Comparison of ENCODE assay signal across 18 mouse cellular contexts in genomic region chr1:88240579-88240978, GRCm38 (mm10). TPM values are rescaled to one million over a fixed set of nuclear protein-coding genes. Genes with fewer than 3 reads are reported as not detected.
DNase-seq lines count a peak whose midpoint lies in the region; ATAC-seq lines count a peak whose summit lies in the region.
"Had no signal": no experiment of that assay in that cellular context is flagged by ENCODE, and none has a peak within 500 bp of the region (broad histone marks: within the 10 kb centered on the region; RNA-seq: fewer than 3 reads in every experiment).

No protein-coding gene starts in this region.

- no peak overlapping the region for H3K9ac ChIP-seq in forebrain, embryonic 15.5 days (replicated peaks)
- no peak overlapping the region for H3K9ac ChIP-seq in forebrain, embryonic 13.5 days
- H3K9ac ChIP-seq in liver, embryonic 12.5 days: no peak overlapping the region
- no peak overlapping the region for H3K9ac ChIP-seq in liver, embryonic 11.5 days (ENCODE audit: low read depth, low read length)
- H3K9ac ChIP-seq: embryonic facial prominence, embryonic 15.5 days; hindbrain, embryonic 15.5 days; limb, embryonic 15.5 days had no signal

- no peaks in the 10 kb centered on the region for H3K4me1 ChIP-seq in forebrain, embryonic 15.5 days
- H3K4me1 ChIP-seq in forebrain, embryonic 13.5 days: no peaks in the 10 kb centered on the region
- H3K4me1 ChIP-seq in liver, embryonic 12.5 days: no peaks in the 10 kb centered on the region
- no peaks in the 10 kb centered on the region for H3K4me1 ChIP-seq in liver, embryonic 11.5 days (replicated peaks; ENCODE audit: control insufficient read depth, insufficient read depth, low read length)
- H3K4me1 ChIP-seq: embryonic facial prominence, embryonic 15.5 days; heart, embryonic 10.5 days; hindbrain, embryonic 15.5 days; limb, embryonic 15.5 days had no signal

- H3K27me3 ChIP-seq in forebrain, embryonic 15.5 days: no peaks in the 10 kb centered on the region
- no peaks in the 10 kb centered on the region for H3K27me3 ChIP-seq in forebrain, embryonic 13.5 days
- H3K27me3 ChIP-seq in liver, embryonic 12.5 days (replicated peaks): no peaks in the 10 kb centered on the region
- no peaks in the 10 kb centered on the region for H3K27me3 ChIP-seq in liver, embryonic 11.5 days (replicated peaks; ENCODE audit: control insufficient read depth, insufficient read depth, low read length)
- H3K27me3 ChIP-seq: embryonic facial prominence, embryonic 15.5 days; hindbrain, embryonic 15.5 days; limb, embryonic 15.5 days had no signal

- H3K27ac ChIP-seq in forebrain, embryonic 15.5 days (replicated peaks): no peak overlapping the region
- no peak overlapping the region for H3K27ac ChIP-seq in forebrain, embryonic 13.5 days
- no peak overlapping the region for H3K27ac ChIP-seq in liver, embryonic 12.5 days
- no peak overlapping the region for H3K27ac ChIP-seq in liver, embryonic 11.5 days (ENCODE audit: low read depth, low read length)
- H3K27ac ChIP-seq: embryonic facial prominence, embryonic 15.5 days; heart, embryonic 10.5 days; hindbrain, embryonic 15.5 days; limb, embryonic 15.5 days had no signal

- no peak overlapping the region for H3K4me2 ChIP-seq in forebrain, embryonic 15.5 days (replicated peaks)
- no peak overlapping the region for H3K4me2 ChIP-seq in forebrain, embryonic 13.5 days
- no peak overlapping the region for H3K4me2 ChIP-seq in liver, embryonic 12.5 days
- no peak overlapping the region for H3K4me2 ChIP-seq in liver, embryonic 11.5 days
- H3K4me2 ChIP-seq: embryonic facial prominence, embryonic 15.5 days; hindbrain, embryonic 15.5 days; limb, embryonic 15.5 days had no signal

- no peak for DNase-seq in liver, embryonic 11.5 days (ENCODE audit: low spot score)
- DNase-seq in urinary bladder, adult 2 months (ENCODE audit: low spot score): peak; percentile 43
- no peak for DNase-seq in urinary bladder, postnatal 10 days (ENCODE audit: low spot score)
- no peak for DNase-seq in T-cell, adult 2 months (ENCODE audit: low spot score)
- DNase-seq: kidney, adult 9 months; kidney, postnatal 4 days; right cerebral cortex, postnatal 4 days had no signal

- peaks cover 89% of the 10 kb centered on the region for H3K9me3 ChIP-seq in forebrain, embryonic 15.5 days
- peaks cover 95% of the 10 kb centered on the region for H3K9me3 ChIP-seq in forebrain, embryonic 13.5 days (replicated peaks)
- peaks cover 86% of the 10 kb centered on the region for H3K9me3 ChIP-seq in liver, embryonic 12.5 days (replicated peaks)
- peaks cover 86% of the 10 kb centered on the region for H3K9me3 ChIP-seq in liver, embryonic 11.5 days (ENCODE audit: control insufficient read depth, low read length)

- no peak overlapping the region for H3K4me3 ChIP-seq in forebrain, embryonic 15.5 days
- no peak overlapping the region for H3K4me3 ChIP-seq in forebrain, embryonic 13.5 days
- no peak overlapping the region for H3K4me3 ChIP-seq in liver, embryonic 12.5 days
- H3K4me3 ChIP-seq in liver, embryonic 11.5 days (ENCODE audit: low read depth, low read length): no peak overlapping the region
- H3K4me3 ChIP-seq: embryonic facial prominence, embryonic 15.5 days; heart, embryonic 10.5 days; hindbrain, embryonic 15.5 days; limb, embryonic 15.5 days had no signal

- 72% methylated on average over 4 of the region's 4 CpGs for WGBS in forebrain, embryonic 15.5 days
- 71% methylated on average over 4 of the region's 4 CpGs for WGBS in forebrain, embryonic 13.5 days
- WGBS in liver, embryonic 12.5 days (ENCODE audit: insufficient replicate concordance): 50% methylated on average over 4 of the region's 4 CpGs
- WGBS in liver, embryonic 11.5 days: 64% methylated on average over 4 of the region's 4 CpGs

- 0 out of 2 replicates have a peak, but pooled peaks have one; percentile 3 for ATAC-seq in forebrain, embryonic 15.5 days (replicated peaks)
- no peak for ATAC-seq in forebrain, embryonic 13.5 days
- ATAC-seq in liver, embryonic 12.5 days: 0 out of 2 replicates have a peak, but pooled peaks have one; percentile 1
- no peak for ATAC-seq in liver, embryonic 11.5 days (replicated peaks; ENCODE audit: low FRiP score)
- ATAC-seq: forebrain, embryonic 14.5 days; lung, postnatal 0 days had no signal

- no peaks in the 10 kb centered on the region for H3K36me3 ChIP-seq in forebrain, embryonic 15.5 days
- no peaks in the 10 kb centered on the region for H3K36me3 ChIP-seq in forebrain, embryonic 13.5 days (ENCODE audit: poor library complexity, severe bottlenecking)
- H3K36me3 ChIP-seq in liver, embryonic 12.5 days: no peaks in the 10 kb centered on the region
- H3K36me3 ChIP-seq in liver, embryonic 11.5 days (ENCODE audit: control insufficient read depth, insufficient read depth, low read length): no peaks in the 10 kb centered on the region
- H3K36me3 ChIP-seq: embryonic facial prominence, embryonic 15.5 days; heart, embryonic 10.5 days; hindbrain, embryonic 15.5 days; limb, embryonic 15.5 days had no signal

RNA-seq across cellular contexts. Expression of gene Mroh2a, which starts 13.8 kb away (rescaled TPM):
- 0.73 and 0.88 TPM in 2 replicates for polyA plus RNA-seq in forebrain, embryonic 15.5 days (2015; fragmentation: Nextera tagmentation; extraction: Ambion mirVana)
- 1.7 TPM in 2 replicates for polyA plus RNA-seq in forebrain, embryonic 13.5 days (2015; fragmentation: Nextera tagmentation; extraction: Ambion mirVana)
- 0.46 and 0.61 TPM in 2 replicates for polyA plus RNA-seq in liver, embryonic 12.5 days (2016; fragmentation: Nextera tagmentation; extraction: Ambion mirVana)
- polyA plus RNA-seq in liver, embryonic 11.5 days (2014; fragmentation: Nextera tagmentation; extraction: Ambion mirVana): 1.3 and 1.5 TPM in 2 replicates
- 0.24 and 0.29 TPM in 2 replicates for polyA plus RNA-seq in urinary bladder, adult 2 months (2012; rRNA removed)

RNA-seq across cellular contexts. Expression of gene Ugt1a1, which starts 28.8 kb away (rescaled TPM):
- not detected in 2 replicates for polyA plus RNA-seq in forebrain, embryonic 15.5 days (2015; fragmentation: Nextera tagmentation; extraction: Ambion mirVana)
- polyA plus RNA-seq in forebrain, embryonic 13.5 days (2015; fragmentation: Nextera tagmentation; extraction: Ambion mirVana): not detected in 2 replicates
- polyA plus RNA-seq in liver, embryonic 12.5 days (2016; fragmentation: Nextera tagmentation; extraction: Ambion mirVana): not detected in 2 replicates
- polyA plus RNA-seq in liver, embryonic 11.5 days (2014; fragmentation: Nextera tagmentation; extraction: Ambion mirVana): 0.14 TPM in 1 of 2 replicates, not detected in the other
- 9.0 and 11.0 TPM in 2 replicates for polyA plus RNA-seq in urinary bladder, adult 2 months (2012; rRNA removed)
- polyA plus RNA-seq: forebrain, embryonic 14.5 days; heart, embryonic 10.5 days; hindbrain, embryonic 15.5 days; neural tube, embryonic 11.5 days had no signal

RNA-seq across cellular contexts. Expression of gene Dnajb3, which starts 35.0 kb away (rescaled TPM):
- polyA plus RNA-seq in forebrain, embryonic 15.5 days (2015; fragmentation: Nextera tagmentation; extraction: Ambion mirVana): 13.7 TPM in 2 replicates
- 11.1 and 12.5 TPM in 2 replicates for polyA plus RNA-seq in forebrain, embryonic 13.5 days (2015; fragmentation: Nextera tagmentation; extraction: Ambion mirVana)
- polyA plus RNA-seq in liver, embryonic 12.5 days (2016; fragmentation: Nextera tagmentation; extraction: Ambion mirVana): 11.9 and 13.8 TPM in 2 replicates
- polyA plus RNA-seq in liver, embryonic 11.5 days (2014; fragmentation: Nextera tagmentation; extraction: Ambion mirVana): 7.9 and 10.4 TPM in 2 replicates
- 1.3 and 1.7 TPM in 2 replicates for polyA plus RNA-seq in urinary bladder, adult 2 months (2012; rRNA removed)

RNA-seq across cellular contexts. Expression of gene Hjurp, which starts 36.9 kb away (rescaled TPM):
- 115 and 118 TPM in 2 replicates for polyA plus RNA-seq in forebrain, embryonic 15.5 days (2015; fragmentation: Nextera tagmentation; extraction: Ambion mirVana)
- polyA plus RNA-seq in forebrain, embryonic 13.5 days (2015; fragmentation: Nextera tagmentation; extraction: Ambion mirVana): 145 and 146 TPM in 2 replicates
- 104 and 106 TPM in 2 replicates for polyA plus RNA-seq in liver, embryonic 12.5 days (2016; fragmentation: Nextera tagmentation; extraction: Ambion mirVana)
- 146 and 168 TPM in 2 replicates for polyA plus RNA-seq in liver, embryonic 11.5 days (2014; fragmentation: Nextera tagmentation; extraction: Ambion mirVana)
- polyA plus RNA-seq in urinary bladder, adult 2 months (2012; rRNA removed): 62.9 and 67.6 TPM in 2 replicates

RNA-seq across cellular contexts. Expression of gene Trpm8, which starts 36.9 kb away (rescaled TPM):
- polyA plus RNA-seq in forebrain, embryonic 15.5 days (2015; fragmentation: Nextera tagmentation; extraction: Ambion mirVana): 0.06 and 0.11 TPM in 2 replicates
- 0.06 TPM in 1 of 2 replicates, not detected in the other for polyA plus RNA-seq in forebrain, embryonic 13.5 days (2015; fragmentation: Nextera tagmentation; extraction: Ambion mirVana)
- not detected in 2 replicates for polyA plus RNA-seq in liver, embryonic 12.5 days (2016; fragmentation: Nextera tagmentation; extraction: Ambion mirVana)
- polyA plus RNA-seq in liver, embryonic 11.5 days (2014; fragmentation: Nextera tagmentation; extraction: Ambion mirVana): not detected in 2 replicates
- polyA plus RNA-seq in urinary bladder, adult 2 months (2012; rRNA removed): not detected in 2 replicates
- polyA plus RNA-seq: forebrain, embryonic 14.5 days; limb, embryonic 15.5 days; lung, postnatal 0 days; neural tube, embryonic 11.5 days; thymus, postnatal 0 days had no signal

Comparison
In these comparisons a context has a peak if more than half of its experiments do, and no peak if none do; other contexts are left out.
1. ATAC-seq: peak in forebrain, embryonic 15.5 days (single experiment) and liver, embryonic 12.5 days (single experiment); none in forebrain, embryonic 13.5 days (single experiment) and liver, embryonic 11.5 days (single experiment).